Mouse (Mus musculus) heart, adult 8-10 months (tissue): ENCODE measurements around the gene 1110051M20Rik. TPM values are rescaled to one million over a fixed set of nuclear protein-coding genes. Genes with fewer than 3 reads are reported as not detected.

Experiments
- DNase-seq: peaks from one replicate; pipeline ENCODE4 v3.0.0; 2022; ENCODE audit warnings: low spot score
- total RNA-seq, 4 experiments: library from RNA; stranded (reverse); gene quantifications; 2 replicates each; pipeline ENCODE4 v1.2.4; 2022

The 1110051M20Rik gene
- total RNA-seq, 4 experiments from 2014 or later, result 9.1 to 14.9 (median 13.8) TPM

DNA sequence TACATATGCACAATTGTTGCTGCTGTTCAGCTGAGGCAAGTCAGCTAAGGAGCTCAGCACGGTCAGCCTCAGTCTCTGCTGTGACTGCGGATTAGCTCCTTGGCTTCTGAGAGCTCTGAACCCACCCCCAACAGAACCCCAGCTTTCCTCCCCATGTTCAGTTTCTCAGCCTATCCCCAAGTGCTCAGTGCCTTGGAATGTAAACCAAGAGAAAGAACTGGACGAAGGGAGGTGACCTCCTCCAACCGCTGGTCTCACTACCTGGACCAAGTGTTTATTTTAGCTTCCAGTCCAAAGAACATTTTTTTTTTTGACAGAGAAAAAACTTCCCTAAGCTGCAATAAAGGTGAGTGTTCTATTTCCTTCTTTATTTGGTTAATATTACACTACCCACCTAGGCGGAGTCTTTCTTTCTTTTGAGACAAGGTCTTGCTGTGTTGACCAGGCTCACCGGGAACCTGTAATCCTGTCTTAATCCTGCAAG lies 94.5 kb downstream of the 1110051M20Rik start:
- DNase-seq, result no peak

DNA sequence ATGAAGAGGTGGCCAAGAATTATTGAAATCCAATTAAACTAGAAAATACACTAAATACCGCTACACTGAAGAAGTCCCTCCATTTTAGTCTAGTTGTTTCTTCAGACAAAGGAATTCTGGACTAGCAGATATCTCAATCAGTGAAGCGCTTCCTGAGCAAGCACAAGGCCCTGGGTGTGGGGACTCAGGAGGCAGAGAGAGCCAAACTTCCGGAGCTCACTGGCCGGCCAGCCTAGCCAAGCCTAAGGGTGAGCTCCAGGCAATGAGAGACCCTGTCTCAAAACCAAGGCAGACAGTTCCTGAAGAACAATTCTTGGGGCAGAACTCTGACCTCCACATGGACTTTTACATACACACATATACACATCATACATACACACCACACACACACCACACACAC lies 95.6 kb downstream of the 1110051M20Rik start:
- DNase-seq, result no peak

DNA sequence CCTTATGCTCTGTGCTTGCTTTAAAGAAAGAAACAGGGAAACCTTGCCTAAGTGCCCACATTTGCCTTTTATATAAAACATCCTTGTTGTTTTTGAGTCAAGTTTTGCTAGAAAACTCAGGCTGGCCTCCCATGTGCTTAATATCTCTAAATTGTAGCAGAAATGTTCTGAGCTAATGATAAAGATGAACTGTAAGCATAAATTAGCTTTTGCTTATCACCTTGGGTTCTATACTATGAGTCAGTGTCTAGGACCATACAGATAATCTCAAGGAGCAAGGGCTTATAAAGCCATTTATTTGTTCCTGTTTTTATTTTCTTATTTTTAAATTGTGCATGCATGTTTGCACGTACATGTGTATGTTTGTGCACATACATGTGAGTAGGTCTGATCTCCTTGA lies 98.9 kb downstream of the 1110051M20Rik start:
- no peak for DNase-seq

DNA sequence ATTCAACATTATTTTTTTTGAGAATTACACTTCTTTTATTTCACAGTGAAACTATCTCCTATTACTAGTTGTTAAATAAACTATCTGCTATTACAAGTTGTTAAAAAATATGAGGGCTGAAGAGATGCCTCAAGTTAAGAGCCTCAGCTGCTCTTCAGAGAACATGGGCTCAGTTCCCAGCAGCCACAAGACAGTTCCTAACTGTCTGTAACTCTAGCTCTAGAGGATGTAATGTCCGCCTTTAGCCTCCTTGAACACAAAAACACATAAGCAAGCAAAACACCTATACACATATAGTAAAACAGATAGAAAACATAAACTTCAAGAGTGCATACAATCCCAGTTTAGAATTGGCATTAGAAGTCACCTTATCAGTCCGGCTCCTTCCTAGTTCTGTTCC lies 104.9 kb downstream of the 1110051M20Rik start:
- no peak for DNase-seq

DNA sequence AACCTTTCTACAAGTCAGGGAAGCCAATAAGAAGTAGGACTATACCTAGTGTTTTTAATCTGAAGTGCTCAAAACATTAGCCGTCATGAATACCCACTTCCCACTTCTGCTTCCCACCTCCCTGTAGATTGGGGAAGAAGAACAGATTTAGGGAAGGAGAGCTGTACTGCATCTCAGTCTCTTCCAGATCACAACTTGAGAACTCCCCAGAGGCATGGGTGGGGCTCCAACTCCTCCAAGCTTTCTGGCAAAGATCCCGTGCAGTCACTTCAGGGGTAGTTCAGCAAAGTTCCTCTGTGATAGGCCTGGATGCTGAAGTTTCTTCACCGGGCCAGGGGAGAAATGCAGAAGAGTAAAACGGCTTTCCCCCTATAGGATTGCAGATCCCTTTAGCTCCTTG lies 109.4 kb downstream of the 1110051M20Rik start:
- DNase-seq, result peak; percentile 80

DNA sequence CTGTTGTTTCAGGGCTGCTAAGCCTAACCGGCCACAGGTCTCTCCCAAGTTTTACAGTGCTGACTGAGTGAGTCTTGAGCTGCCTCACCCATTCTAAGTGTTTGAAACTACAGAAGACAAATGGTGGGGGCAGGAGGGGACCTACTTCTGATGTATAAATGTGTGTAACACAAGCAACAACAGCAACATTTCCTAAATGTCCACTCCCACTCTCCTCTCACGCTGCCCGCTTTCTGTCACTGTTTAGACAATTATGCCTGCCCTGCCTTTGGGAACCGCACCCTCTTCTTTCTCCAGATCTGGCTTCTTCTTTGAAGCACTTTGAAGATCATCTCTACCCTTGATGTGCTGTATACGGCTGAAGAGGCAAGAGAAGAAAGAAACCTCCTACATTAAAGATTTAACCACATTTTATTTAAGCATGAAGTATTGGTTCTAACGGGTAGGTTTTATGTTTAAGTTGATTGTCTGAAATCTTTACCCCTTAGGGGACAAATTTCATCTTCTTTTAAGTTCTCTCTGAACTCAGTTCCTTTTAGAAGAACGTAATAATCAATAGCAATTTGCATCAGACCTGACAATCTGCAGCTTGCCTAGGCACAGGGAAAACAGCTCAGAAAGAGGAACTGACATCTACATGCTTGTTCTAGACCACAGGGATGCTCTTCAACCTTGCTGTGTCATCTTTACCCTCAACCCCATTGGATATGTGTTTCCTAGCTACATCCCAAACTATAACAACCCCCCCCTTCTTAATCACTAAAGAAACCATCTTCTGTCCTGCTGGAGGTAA lies 113.3 kb downstream of the 1110051M20Rik start:
- DNase-seq, result no peak

DNA sequence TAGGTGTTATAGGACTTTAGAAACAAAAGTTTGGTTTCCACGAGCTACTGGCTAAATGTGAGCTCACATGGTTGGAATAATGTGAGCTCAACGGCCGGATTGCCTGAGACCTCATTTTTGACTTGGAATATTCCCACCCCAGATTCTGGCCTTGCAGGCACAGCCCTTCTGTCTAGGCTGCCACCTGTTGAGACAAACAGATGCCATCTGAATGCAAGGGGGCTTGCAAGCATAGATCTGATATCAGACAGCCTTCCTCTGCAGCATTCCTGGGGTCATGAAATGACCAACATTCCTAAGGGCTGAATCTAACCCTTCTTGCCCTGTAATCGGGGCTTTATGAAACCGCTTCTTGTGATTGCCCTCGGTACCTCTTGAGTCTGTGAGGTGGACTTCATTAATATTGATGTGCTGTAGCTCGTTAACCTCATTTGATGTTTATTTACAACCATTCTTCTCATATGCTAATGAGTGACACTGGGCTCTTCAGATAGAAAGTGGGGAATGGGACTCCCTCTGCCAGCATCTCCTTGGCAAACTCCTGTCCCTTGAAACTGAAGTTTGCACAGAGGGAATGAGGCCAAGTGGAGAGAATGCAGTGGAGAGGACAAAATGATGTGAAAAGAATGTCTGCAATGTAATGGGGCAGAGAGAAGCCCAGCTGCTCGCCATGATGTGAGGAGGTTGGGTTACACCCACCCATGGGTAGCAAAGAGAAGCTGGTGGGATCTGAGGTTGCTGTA lies 114.3 kb downstream of the 1110051M20Rik start:
- DNase-seq, result no peak

DNA sequence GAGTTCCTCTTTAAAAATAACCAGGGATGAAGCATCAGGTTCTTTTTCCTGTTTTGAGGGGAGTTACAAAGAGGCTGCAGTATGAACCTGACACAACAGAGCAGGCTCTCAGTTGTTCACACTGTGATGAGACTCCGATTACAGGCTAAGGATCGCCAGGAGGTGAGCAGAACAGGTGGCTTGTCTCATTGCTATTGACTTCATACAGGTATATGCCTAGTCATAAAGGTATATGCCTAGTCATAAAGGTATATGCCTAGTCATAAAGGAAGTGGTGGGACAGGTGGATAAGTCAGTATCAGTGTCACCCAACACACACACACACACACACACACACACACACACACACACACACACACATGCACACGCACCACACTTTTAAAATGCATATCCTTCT lies 115.8 kb downstream of the 1110051M20Rik start:
- DNase-seq, result no peak

DNA sequence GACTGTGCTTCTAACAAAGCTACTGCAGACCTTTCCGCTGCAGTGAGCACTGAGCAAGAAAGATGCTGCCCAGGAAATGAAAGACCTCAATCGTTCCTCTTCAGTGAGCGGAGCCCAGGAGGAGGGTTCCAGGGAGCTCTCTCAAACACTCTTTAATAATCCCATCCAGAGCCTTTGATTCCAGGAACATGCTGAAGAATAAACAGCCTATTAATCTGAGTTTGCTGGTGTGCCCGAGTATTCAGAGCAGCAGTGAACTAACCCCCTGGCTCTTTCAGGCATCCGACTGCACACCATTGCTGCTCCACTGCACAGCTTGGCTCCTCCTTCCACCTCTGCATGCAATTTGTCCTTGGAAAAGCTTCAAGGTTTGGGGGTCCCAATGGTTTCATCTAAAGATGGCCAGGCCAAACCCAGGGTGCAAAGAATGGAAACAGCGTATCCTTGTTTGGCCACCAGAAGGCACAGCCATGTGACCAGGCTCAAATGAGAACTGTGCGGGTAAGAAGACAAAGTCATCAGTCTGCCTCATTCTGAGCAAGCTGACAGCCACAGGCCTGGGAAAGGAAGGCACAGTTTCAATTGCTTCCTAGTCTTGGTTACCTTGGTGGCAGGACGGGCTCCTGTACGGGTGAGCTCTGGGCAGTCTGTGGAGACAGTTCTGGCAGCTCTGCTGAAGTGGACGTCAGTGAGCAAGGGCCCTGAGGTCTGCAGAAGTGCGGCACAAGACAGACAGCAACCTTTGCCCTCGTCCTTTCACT lies 116.4 kb downstream of the 1110051M20Rik start:
- no peak for DNase-seq

DNA sequence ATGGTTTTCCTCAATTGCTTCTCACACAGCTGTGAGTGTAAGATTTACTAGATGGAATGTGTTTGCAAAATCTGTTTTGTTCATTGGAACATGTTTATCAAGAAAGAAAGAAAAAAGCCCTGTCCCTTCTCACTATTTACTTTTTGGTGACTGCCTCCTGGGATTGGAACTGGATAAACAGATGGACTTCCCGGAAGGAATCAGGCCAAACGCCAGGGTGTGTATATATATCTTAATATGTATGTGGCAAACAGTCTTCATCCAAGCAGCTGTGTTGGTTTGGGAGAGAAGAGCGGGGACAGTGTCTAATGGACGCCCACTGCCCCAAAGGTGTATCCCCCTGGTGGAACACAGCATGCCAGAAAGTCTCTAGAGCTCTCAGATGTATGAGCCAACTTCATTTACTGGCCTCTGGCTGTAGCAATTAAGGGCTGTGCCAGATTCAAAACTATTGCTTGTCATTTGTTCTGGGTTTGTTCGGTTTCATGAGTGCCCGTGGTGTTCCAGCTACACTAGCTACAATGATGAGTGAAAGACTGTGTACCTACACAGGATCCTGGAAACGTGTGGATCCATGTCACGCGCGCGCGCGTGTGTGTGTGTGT lies 117.7 kb downstream of the 1110051M20Rik start:
- peak; percentile 52 for DNase-seq

DNA sequence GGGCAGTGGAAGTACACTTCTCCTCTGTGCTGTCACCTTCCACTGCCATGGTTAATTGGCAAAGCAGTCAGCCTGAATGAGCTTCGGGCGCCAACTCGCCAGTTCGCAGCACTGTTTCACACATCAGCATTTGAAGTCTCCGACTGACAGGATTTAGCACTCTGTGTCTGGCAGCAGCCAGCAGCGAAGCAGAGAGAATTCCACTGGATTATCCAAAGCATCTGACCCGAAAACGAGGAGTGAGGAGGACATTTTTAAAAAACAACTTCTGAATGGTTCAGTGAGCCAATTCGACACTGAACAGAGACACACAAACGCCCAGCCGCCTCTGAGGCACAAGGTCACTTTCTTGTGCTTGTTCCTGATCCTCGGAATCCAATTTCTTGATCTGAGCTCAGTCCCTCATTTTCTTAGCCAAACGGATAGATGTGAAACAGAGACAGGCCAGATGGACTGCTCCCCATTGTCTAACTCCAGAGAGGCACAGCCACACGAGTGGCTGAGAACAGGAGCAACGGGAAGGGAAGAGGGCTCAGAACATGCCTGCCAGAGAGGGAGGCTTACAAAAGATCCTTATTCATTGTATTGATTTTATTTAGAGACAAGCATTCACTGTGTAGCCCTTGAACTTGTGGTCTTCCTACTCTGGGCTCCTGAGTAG lies 119.6 kb downstream of the 1110051M20Rik start:
- DNase-seq, result no peak

DNA sequence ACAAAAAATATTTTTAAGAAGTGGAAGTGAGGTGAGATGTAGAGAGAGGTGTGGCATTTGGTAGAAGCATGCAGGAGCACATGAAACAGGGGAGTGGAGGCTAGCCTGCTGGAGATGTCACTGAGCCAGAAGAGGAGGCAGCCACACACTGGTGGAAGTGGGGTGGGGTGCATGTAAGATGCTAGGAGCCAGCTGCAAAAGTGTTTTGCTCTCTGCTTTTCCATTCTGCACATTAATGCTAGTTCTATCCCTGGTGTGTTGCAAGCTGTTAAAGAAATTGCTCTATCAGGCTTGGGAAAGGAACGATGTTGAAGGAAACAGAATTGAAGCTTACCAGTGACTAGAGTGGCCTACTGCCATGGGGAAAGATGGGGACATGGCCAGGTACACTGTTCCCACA lies 120.2 kb downstream of the 1110051M20Rik start:
- DNase-seq, result no peak

DNA sequence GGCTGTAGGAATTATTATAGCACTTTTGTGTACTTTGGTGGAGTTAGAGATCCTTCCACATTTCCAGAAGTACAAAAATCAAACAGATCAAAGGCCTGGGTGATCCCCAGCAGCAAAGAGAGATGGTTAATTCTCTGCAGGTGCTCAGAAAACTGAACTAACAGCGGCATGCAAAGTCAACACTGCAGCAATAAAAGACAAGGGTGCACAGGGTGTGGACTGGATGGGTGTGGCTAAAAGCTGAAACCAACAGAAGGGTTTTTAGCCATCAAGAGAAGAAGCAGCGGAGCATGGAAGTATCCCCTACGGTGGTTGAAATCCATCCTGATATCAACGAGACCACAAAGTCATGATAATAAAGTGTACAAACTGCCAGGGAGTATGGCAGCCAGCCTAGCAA lies 122.0 kb downstream of the 1110051M20Rik start:
- no peak for DNase-seq

DNA sequence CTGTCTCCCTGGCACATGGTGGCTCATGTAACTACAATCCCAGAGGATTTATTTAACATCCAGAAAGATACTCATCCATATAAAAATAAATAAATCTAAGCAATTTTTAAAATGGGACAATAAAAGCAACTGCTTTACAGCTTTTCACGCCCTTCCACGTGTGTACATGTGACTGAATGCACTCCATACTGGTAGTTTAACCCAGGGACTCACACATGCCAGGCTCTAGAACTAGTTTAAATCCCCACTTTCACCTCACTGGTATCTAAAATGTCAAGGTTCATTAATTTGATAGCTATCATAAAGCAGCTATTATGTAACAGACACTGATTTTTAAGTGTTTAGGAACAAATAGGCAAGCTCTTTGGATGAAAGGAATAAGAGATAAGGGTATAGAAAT lies 122.6 kb downstream of the 1110051M20Rik start:
- DNase-seq, result no peak

DNA sequence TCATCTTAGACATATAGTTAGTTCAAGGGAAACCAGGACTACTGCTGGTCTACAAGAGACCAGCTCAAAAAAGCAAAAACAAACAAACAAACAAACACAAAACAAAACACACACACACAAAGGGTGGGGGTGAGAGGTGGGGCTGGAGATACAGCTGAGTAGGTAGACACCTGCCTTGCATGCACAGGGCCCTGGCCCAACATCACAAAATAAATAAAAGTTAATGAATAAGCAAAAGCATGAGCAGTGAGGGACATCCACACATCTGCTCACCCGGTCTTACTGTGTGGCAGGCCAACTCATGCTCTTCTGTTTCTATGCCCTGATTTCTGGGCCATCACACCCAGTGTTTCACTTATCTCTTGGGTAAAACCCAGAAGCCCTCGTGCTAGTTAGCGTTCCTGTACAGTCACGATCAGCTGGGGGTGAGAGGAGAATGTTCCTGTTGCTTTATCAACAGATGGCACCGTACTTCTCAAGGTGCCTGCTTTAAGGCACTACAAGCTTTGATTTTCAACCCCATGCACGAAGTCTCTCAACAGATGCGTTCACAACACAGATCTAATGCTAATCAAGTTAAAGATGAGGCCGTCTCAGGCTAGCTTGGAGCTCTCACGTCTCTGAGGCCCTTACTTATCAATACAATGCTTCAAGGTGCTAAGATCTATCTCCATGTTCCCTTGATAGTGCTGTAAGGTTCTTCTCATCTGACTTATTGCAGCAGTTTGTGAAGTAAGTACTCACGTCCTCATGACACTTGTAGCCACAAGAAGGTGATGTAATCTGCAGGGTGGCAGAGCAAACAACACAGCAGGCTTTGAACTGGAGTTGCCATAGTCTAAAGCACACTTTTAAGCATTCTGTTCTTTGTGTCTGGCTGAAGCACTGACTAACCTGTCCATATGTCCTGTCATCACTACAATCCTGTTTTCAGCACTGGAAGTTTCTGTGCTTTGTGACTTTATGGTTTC lies 123.7 kb downstream of the 1110051M20Rik start:
- DNase-seq, result no peak

DNA sequence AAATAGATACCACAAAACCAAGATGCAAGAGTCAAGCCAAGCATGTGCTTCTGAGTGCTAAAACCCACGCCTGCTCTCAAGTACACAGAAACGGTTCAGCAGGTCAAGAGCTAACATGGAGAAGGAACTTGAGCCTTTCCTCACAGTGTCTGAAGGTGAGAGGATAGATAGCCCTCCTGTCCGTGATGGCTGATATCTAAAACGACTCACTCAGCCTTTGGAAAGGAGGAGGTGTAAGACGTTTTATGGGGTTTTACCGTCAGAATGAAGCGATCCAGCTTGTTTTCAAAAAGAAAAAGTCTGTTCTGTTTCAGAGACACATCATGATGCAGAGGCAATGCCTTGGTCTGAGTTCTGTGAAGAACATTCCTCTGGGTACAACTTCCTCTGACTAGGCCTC lies 130.3 kb downstream of the 1110051M20Rik start:
- DNase-seq, result no peak

DNA sequence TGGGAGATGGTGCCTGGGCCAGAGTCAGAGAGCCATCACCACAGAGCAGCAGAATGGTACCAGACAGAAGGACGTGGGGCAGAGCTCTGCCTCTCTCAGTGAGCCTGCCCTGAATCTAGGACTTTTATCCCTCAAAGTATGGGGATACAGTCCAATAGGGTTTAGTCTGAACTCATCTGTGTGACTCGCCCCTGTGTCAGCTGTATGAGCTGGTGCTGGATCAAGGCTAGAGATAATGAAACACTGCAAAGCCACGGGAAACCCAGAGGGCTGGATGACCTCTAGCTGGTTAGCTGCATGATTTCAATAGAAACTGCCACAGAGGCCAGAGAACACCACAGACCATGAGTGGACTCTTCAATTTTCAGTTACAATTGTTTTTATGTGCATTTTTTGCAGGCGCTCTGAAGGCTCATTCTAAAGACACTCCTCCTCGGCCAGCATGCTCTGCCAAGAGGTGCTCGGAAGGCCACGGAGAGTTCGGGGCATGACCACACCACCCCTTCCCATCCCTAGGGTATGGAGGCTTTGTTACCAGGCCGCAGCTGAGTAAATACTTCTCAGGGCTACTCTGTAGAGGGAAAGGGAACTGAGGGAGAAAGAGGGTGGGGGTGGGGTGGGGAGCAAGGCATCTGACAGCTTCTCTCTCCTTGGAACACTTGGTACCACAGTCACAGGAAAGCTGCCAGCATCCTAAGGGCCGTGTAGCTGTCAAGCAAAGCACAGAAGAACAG lies 131.8 kb downstream of the 1110051M20Rik start:
- DNase-seq, result peak; percentile 26

DNA sequence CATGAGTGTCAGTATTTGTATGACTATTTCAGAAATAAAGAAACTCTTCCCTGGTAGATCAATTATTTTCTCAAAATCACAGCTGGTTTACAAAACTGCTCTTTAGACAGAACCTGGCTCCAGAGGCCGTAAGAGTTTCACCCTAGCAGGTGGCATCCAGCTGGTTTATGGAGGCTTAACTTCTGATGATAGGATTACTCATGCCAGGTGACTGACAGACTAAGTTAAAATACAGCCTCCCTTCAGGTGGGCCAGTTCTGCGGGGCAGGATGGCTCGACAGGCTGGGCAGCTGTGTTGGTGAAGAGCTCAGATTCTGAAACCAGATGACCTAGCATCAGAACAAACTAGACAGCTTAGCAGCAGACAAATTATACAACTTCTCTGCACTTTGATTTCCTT lies 135.0 kb downstream of the 1110051M20Rik start:
- no peak for DNase-seq

DNA sequence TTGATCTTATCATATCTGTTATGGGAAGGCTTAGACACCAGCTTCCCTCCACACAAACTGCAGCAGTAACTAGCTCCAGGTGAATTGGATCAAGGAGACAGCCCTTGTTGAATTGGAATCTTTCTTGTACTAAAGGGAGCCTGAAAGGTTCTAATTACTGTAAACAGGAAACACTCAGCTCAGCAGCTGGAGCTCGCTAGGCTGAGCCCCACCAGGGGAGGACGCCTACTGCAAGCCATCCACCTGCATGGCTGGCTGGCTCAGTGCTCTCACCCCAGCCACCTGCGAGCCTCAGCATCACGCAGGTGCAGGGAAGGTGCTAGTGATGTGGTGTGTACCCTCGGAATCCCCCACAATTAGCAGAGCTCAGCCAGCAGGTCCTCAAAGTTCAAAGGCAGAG lies 135.8 kb downstream of the 1110051M20Rik start:
- DNase-seq, result no peak
